Mouse (Mus musculus) yolk sac, embryonic 10.5 days (tissue): ENCODE results near the gene Myod1.

ENCODE experiments used
- DNase-seq: peaks from one replicate; pipeline ENCODE4 v3.0.0-alpha.2; 2017; ENCODE audit warnings: low spot score

The Myod1 gene

GRCm38 (mm10) chr7:46376172-46377007 is at the start of gene Myod1:
Myod1 (plus strand) TSS chr7:46376474.
- DNase-seq, result no peak

- DNase-seq, result no peak
Observed at GRCm38 (mm10) chr7:46327896-46328295, 48.4 kb upstream of the Myod1 start.

DNA sequence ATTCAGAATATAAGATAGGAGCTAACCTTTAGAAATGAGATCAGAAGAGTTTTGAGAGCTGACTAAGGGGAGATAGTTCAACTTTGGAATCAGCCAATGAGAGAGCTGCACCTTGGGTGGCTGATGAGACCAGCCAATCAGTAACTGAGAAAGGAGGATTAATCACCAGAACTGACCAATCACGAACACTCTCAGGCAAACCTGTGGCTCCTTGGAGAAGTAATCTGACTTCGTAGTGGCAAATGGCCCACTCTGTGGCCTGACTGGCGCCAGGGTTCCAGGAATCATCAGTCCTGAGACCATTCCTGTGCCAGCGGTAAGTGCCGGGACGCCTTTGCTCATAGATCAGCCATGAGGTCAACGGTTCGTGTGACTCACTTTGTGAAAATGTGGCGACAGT is 38.9 kb upstream of the Myod1 start:
- DNase-seq, result no peak

DNA sequence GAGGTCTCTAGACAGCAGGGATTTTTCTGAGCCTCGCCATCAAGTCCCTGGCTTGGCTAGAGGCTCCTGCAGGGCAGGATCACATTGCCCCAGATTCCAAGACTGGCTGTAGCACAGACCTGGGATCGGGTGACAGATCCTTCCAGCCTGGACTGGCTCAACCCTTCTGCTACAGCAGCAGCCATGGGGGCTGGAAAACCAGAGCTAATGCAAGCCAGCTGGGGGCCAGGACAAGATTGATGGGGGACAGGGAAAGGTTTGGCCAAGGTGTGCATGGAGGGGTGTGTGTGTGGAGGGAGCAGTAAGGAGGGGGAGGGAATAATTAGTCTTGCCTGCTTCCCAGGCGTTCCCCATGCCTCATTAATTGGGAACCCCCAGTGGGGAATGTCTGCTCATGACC is 36.5 kb upstream of the Myod1 start:
- no peak for DNase-seq

DNA sequence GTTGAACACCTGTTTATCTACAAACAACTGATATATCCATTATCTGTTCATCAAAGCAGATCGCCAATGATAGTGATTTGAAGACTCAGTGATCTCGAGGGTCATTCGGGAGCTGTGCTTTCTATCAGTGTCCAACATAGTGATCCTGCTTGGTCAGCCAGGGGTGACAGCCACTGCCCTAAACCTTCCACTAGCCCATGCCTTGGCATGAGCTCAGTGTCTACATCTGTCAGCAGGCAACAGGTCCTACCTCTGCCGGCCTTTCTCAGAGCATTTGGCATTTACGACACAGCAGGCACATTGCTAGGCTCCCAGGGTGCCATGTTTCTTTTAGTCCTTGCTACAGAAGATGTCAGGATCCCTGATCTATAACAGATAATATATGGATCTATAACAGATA is 36.0 kb upstream of the Myod1 start:
- no peak for DNase-seq

- DNase-seq, result no peak
Observed at GRCm38 (mm10) chr7:46341471-46341870, 34.8 kb upstream of the Myod1 start.

- no peak for DNase-seq
Observed at GRCm38 (mm10) chr7:46347692-46348091, 28.6 kb upstream of the Myod1 start.

- DNase-seq, result no peak
Observed at GRCm38 (mm10) chr7:46348813-46349212, 27.5 kb upstream of the Myod1 start.

DNA sequence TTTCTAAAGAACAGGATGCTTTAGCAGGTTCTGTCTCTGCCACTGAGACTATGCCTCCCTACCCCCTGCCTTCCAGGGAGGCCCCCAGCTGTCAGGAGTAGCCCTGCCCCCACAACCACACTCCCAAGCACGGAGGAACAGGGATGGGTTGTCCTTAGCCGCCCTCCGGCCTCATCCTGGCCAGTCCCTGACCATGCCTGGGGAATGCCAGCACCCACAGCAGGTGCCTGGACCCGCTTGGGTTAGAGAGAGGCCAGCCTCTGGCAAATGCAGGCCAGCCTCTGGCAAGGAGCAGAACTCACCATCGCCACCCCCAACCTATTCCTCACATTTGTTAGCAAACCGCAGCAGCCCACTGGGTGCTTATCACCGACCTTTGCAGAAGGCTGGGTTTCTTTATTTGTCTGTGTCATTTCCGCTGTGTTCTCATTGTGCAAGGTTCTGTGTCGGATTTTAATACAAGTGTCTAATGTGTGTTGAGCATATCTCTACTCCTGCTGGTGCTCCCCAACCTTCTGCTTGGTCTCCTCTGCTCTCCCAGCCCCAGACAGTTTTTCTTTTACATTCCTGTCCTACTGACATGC is 26.1 kb upstream of the Myod1 start:
- DNase-seq, result no peak

DNA sequence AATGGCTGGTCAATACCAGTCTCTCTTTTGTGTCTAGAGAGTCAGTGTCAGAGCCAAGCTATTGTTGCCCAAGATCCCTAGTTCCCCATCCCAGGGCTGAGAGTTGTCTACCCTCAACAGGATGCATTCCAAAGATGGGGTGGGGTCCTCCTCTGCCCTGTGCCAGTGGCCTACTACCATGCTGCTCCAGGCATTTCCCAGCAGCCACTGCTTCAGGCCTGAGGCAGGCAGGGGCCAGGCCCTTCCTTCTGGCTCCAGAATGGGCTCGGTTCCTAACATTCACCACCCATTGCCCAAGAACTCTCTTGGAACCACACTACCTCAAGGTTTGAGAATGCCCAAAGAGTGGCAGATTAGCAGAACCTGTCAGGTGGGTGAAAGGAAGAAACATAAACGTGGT is 23.5 kb upstream of the Myod1 start:
- no peak for DNase-seq

- no peak for DNase-seq
Observed at GRCm38 (mm10) chr7:46353216-46353615, 23.1 kb upstream of the Myod1 start.

DNA sequence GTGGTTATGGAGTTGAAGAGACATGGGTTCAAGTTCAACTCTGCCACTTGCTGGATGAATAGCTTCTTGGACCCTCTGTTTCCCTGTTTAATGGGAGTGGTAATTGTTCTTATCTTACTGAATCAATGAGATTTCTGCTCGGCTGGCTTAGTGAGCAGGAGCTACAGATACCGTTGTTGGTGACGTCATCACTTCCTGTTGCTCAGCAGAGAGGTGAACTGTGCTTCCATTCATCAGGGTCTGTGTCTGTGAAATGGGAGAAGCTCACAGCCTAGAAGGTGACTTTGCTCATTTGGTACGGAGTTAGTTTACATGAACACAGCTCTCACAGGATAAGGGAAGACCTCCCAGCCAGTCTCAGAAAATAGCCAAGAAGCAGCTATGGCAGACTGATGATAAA is 22.4 kb upstream of the Myod1 start:
- DNase-seq, result no peak

GRCm38 (mm10) chr7:46361776-46362175 is 14.5 kb upstream of the Myod1 start:
- DNase-seq, result no peak

DNA sequence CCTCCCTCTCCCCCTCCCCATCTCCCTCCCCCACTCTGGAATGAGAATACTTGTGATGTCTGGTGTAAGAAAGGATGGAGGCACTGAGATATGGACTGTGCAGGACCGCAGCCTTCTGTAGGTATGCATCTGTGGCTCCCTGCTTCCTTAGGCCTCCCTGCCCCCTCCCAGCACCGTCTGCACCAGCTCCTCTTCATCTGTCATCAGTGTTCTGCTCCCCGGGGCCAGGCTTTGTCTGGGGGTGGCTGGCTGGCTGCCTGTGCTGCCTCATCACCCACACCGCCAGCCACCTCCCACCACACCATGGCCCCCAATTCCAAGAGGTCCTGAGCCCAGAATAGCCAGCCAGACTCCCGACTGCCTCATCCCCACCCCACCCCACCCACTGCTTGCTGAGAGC is 12.1 kb upstream of the Myod1 start:
- no peak for DNase-seq

DNA sequence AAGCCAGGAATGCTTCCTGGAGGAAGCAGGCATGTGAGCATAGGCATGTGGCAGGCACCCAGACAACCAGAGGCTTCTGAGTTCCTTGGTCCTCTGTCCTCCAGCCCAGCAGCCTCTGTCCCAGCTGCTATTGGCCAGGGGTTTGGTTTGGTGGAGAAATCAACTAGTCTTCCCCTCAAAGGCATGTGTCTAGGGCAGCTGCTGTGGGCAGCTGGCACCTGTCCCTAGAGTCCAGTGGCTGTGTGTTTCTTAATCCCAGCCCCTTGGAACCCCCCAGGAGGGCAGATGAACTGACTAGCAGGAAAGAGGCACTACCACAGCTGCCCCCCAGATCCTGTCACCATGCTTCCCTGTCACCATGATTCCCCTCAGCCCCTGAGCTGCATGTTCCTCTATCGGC is 10.5 kb upstream of the Myod1 start:
- DNase-seq, result no peak

- DNase-seq, result no peak
Observed at GRCm38 (mm10) chr7:46371104-46371503, 5.2 kb upstream of the Myod1 start.

- no peak for DNase-seq
Observed at GRCm38 (mm10) chr7:46377008-46377346, 703 bp downstream of the Myod1 start.

- DNase-seq, result no peak
Observed at GRCm38 (mm10) chr7:46378123-46378522, 1.8 kb downstream of the Myod1 start.

- no peak for DNase-seq
Observed at GRCm38 (mm10) chr7:46378983-46379382, 2.7 kb downstream of the Myod1 start.

GRCm38 (mm10) chr7:46380625-46381024 is 4.4 kb downstream of the Myod1 start:
- DNase-seq, result no peak

GRCm38 (mm10) chr7:46387430-46387829 is 11.2 kb downstream of the Myod1 start:
- no peak for DNase-seq

DNA sequence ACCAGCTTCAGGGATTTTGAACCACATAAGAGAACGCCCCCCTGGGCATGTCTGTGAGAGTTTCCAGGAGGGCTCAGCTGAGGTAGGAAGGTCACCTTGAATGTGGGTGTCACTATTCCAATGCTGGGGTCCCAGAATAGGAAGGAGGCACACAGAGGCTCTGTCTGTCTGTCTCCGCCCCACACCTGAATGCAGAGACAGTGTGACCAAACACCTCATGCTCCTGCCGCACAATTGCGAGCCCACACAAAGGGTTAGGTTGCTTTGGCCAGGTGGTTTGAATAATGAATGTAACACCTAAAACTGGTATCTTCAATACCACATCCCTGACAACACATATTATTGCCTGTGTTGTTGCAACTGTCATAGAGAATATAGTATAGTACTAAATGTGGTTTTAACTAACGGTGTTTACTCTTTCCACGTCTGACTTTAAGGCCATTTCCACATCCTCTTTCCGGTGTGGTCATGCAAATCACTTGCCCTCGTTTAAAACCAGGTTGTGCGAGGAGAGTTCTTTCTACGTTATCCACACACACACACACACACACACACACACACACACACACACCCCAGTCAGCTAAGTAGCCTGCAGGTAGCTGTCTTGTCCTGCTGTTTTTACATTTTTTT is 13.3 kb downstream of the Myod1 start:
- DNase-seq, result no peak

GRCm38 (mm10) chr7:46390226-46390625 is 14.0 kb downstream of the Myod1 start:
- DNase-seq, result no peak

- DNase-seq, result no peak
Observed at GRCm38 (mm10) chr7:46391701-46392100, 15.4 kb downstream of the Myod1 start.
